Mouse (Mus musculus) spleen, adult 12 weeks (tissue): Measurements from ENCODE around the gene Jpt1.
"Not testable (repeated sequence)": the region's sequence is repeated elsewhere in the genome, so short reads cannot be mapped to it uniquely, and the experiment has no call there.

Source experiments
- DNase-seq: peaks from one replicate; pipeline ENCODE4 v3.0.0; 2022; ENCODE audit warnings: low spot score

The Jpt1 gene

DNA sequence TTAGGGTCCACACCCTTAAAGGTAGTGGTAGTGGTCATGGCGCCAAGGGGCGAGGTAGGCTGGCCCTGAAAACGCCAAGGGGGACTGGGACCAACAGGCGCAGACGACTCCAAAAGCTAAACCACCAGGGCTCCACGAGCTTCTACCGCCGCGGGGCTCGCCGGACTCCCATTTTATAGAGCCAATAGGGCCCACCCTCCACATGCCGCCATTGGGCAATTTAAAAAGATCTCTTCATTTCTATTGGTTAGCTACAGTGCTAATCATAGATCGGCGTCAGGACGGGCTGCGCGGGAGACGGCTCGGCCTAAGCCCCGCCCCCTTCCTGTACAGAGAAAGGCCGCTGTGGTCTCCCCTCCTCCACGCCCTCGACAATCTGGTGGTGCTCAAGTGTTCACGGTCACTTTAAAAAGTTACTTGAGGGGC, at the start of gene Jpt1:
Gene Jpt1 (minus strand): TSS at position 150 of the 426 bp plus-strand sequence.
- DNase-seq, result peak; percentile 95

DNA sequence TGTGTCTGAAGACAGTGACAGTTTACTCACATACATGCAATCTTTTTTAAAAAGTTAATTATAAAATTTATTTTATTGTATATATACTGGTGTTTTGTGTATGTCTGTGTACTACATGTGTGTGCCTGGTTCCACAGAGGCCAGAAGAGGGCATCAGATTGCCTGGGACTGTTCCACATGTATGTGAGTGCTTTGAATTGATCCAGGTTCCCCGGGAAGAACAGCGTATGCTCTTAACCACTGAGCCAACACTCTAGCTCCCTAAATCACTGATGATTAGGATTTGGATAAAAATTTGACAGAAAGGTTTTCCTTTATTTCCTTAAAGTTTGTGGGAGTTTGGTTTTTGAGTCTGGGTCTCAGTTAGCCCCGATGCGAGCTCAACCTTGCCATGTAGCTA, 49.2 kb upstream of the Jpt1 start:
- DNase-seq, result no peak

DNA sequence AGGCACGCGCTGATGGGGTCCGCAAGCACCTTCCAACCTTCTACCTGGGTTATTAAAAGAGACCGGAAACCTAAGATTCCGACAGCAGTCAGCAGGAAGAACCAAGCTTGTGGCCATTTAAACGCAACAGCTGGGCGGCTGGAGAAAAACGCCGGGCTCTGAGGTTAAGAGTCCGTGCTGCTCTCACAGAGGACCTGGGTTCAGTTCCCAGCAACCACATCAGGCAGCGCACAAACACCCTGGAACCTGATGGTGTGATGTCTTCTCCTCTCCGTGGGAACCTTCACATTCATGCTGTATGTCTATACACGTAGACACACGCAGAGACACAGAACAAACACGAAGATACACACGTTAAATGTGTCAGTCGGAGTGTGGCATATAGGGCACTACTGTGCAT, 41.5 kb upstream of the Jpt1 start:
- no peak for DNase-seq

DNA sequence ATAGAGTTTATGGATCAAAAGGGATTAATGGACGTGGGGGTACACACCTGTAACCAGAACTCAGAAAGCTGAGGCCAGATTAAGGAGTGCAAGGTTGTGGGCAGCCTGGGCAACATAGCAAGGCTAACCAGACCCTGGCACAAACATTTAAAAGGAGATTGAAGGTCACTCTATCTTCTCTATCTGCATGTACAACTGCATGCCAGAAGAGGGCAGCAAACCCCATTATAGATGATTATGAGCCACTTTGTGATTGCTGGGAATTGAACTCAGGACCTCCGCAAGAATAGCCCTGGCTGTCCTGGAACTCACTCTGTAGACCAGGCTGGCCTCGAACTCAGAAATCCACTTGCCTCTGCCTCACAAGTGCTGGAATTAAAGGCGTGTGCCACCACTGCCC, 38.6 kb upstream of the Jpt1 start:
- DNase-seq, result peak; percentile 10

DNA sequence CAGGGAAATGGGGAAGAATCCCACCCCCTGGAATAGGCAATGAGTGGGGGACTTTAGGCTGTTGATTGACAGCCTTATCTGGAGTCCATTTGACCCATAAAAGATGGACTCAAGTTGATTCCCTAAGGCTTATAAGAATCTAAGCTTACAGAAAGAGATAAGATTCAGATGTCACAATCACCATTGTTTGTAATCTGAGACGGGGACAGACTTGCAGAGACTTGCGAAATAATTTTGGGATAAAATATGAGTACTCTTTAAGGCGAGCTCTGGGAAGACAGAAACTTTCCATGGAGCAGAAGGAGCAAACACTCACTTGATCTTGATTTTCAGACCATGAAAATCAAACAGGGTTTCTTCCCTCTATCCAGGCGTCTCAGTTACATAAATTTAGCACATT, 29.4 kb upstream of the Jpt1 start:
- no peak for DNase-seq

DNA sequence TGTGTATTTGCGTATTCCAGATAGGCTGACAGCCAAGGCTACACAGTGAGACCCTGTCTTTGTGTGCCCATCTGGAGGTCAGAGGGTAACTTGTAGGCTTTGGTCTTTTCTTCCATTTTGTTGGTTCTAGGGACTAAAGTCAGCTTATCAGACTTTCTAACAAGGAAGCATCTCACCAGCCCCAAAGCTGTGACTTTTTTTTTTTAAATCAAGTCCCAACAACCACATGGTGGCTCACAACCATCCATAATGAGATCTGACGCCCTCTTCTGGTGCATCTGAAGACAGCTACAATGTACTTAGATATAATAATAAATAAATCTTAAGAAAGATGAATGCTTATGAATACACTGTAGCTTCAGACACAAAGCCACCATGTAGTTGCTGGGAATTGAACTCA, 23.9 kb upstream of the Jpt1 start:
- no peak for DNase-seq

DNA sequence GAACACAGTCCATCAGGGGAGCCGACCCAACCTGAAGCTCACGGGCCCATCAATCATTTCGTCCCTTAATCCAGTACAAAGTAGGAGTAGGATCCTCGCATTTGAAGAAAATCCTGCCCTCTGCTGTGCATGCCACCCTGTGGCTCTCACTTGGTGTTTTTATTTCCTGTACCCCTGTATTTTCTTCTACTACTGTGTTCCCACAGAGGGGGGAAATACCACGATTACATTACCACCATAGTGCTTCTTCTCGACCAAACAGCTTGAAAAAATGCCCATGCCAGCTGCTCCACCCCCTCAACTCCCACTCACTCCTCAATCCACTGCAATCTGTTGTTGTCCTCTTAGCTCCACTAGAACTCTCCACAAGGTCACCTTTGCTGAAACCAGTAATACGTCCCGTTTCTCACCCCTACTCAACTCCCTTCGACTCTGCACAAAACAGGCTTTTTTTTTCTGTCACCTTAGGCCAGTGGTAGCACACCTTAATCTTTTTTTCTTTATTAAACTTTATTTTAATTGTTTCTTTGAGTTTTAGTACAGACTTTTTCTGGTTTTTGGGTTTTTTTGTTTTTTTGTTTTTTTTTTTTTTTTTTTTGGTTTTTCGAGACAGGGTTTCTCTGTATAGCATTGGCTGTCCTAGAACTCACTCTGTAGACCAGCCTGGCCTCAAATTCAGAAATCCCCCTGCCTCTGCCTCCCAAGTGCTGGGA, 22.8 kb upstream of the Jpt1 start:
- no peak for DNase-seq

DNA sequence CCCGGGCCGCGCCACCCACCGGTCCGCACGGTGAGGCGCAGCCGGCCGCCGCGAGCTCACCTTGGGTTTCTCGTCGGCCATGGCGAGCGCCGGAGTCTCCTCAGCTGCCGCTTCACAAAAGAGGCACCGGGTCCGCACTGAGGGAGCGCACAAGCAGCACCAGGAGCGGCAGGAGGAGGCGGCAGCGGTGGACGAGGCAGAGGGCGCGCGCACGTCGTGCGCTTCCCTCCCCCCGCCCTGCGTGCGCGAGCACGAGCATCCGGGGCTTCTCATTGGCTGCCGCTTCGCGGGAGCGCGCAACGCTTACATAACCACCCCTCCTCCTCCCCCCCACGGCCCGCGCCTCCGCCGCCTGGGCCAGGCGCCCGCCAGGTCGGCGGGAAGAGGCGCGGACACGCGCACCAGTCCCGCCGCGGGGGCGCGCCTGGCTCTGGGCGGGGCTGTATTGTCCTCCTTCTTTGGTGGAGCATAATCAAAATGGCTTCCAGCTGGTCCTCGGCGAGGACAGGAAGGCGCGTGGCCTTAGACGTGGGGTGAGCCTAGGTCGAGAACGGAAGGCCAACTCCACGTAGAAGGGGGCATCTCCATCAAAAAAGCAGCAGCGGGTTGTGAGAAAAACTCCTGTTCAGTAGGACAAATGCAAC, 22.0 kb upstream of the Jpt1 start, which contains the start of gene Sumo2:
Gene Sumo2 (minus strand): TSS at position 239 of the 644 bp plus-strand sequence.
- DNase-seq, result peak; percentile 99

DNA sequence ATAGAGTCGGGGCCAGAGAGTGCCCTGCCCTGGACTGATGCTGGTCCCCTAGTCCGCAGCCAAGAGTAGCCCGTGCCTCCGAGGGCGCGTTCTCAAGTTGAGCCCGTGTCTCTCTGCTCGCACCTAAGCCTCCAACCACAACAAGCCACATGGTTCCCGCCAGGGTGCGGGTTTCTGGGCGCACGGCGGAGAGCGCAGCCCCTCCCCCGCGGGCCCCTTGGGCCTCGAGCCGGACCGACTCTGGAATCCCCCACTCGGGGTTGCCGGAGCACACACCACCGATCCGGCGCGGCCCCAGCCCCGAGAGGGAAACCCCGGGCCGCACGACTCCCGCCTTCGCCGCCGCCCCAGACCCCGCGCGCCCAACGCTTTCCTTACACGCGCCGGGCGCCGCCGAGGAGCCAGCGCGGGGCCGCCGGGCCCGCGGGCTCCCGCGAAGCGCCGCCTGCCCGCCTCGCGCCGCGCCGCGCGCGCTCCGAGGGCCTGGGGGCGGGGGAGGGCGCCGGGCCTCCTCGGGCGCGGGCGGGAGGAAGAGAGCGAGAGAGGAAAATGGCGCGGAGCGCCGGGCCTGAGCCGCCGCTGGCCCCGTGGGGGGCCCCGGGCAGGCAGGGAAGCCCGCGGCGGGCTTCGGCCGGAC, 21.3 kb upstream of the Jpt1 start:
- peak; percentile 61 for DNase-seq

DNA sequence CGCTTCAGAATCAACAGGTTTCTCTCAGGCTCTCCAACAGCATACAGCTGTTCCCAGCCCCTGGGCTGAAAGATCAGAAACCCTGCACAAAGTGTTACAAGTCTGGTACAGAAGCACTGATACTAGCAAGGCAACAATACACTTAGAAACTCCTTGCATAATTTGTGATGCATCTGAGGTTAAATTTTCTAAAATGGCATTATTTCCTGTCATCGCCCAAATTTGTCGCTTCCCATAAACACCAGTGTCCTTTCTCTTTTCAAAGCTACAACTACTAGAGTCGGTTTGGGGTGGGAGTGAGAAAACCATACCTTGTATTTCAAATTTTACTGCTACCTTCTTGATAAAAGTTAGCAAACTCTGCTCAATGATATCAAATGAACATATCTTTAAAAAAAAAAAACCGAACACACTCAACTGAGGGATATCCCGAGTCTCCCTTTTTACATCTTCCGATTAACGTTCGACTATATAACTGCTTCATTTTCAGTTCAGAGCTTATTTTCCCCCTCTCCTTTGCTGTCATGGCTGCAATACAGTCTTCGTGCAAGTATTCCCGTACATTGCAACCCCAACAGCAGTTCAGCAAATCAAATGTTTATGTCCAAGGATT, 20.7 kb upstream of the Jpt1 start:
- no peak for DNase-seq

DNA sequence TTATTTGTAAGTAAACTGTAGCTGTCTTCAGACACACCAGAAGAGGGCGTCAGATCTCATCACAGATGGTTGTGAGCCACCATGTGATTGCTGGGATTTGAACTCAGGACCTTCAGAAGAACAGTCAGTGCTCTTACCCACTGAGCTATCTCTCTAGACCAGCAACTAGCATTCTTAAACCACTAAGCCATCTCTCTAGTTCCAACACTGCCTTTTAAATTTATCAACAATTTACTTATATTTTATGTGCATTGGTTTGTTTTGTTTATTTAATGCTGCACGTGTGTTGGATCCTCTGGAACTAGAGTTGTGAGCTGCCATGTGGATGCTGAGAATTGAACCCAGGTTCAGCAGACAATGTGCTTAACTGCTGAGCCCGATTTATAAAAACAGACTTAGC, 12.3 kb upstream of the Jpt1 start:
- not testable (repeated sequence) for DNase-seq

DNA sequence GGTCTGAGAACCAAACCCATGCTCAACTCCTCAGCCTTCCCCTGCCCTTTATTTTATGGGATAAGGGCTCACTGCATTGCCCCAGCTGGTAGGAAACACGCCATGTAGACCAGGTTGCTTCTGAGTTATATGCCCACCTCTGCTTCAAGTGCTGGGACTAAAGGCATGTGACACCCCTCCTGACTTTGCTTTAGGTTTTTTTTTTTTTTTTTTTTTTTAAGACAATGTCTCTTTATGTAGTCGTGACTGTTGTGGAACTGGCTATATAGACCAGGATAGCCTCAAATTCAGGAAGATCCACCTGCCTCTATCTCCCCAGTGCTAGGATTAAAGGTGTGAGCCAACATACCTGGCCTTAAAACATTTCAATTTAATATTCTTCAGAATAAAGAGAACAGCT, 8.5 kb upstream of the Jpt1 start:
- no peak for DNase-seq

DNA sequence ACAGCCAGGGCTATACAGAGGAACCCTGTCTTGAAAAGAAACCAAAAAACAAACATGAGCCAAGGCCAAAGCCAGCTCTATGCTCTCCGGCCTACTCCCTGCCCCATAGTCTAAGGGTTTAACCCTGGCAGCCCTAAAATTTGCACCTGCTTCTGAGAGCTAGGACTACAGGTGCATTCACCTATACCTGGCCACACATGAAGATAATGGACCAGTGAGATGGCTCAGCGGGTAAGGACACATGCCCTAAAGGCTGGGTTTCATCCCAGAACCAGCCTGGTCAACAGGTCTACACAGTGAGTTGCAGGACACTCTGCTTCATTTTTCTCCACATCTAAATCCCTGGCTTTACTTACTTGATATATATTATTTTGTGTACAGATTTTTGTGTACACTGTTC, 8.1 kb upstream of the Jpt1 start:
- DNase-seq, result no peak

DNA sequence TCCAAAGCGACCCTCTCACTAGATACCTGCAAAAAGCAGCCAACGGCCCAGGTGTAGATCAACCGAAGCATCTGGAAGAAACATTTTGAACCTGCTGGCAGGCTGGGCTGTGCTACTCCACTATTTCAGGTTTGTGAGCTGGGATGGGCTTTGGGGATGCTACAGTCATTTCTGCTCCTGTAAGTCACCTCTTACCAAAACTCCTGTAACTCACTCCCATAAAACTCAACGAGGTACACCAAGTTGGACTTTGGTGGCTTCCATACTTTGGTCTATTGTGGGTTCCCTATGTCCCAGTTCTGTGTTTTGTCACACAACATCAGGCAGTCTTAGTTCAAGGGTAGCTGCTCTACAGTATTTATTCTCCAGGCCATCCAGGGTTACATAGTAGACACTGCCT, 6.9 kb upstream of the Jpt1 start:
- DNase-seq, result no peak

DNA sequence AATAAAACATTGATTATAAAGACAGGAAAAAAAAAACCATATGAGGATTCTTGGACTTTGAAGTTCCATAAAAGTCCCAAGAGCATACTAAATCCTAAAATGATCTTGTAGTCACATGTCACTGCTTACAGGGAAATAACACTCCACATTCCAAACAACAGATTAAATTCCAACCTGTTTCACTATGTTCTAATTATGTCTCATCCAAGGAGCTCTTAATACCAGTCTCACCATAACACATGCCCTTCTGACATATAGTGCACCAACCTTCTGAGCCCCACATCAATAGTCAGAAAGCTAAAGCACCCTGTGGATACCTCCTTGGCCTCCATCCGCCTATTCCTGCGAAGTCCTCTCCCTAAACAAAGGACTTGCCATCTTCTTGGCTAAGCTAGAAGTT, 6.0 kb upstream of the Jpt1 start:
- DNase-seq, result no peak

DNA sequence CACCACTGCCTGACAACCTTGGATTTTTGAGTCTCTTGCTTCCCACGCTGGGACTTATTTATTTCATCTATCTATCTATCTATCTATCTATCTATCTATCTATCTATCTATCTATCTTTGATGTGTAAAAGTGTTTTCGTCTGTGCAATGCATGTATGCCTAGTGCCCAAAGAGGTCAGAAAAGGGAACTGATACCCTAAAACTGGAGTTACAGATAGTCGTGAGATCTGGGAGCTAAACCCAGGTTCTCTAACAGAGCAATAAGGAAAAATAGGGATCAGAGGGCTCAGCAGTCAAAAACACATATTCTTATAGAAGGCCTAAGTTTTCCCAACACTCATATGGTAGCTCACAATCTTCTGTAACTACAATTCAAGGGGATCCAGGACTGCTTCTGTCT, 5.4 kb upstream of the Jpt1 start:
- no peak for DNase-seq

DNA sequence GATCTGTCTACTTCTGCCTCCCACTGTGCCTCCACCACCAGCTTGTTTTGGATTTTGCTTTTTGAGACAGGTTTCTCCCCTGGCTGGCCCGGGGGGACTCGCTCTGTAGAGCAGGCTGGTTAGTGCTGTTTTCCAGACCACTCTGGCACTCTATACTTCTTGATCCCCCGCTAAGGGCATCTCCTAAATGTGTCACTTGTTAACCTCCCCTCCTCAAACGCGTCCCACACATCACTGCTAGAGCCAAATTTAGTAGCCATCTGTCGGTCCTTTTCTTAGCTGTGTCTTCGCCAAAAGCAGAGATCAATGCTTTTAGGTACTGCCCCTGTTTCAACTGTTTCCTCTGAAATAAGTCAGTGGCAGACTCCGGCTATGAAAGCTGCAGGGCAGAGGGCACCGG, 4.5 kb upstream of the Jpt1 start:
- no peak for DNase-seq

DNA sequence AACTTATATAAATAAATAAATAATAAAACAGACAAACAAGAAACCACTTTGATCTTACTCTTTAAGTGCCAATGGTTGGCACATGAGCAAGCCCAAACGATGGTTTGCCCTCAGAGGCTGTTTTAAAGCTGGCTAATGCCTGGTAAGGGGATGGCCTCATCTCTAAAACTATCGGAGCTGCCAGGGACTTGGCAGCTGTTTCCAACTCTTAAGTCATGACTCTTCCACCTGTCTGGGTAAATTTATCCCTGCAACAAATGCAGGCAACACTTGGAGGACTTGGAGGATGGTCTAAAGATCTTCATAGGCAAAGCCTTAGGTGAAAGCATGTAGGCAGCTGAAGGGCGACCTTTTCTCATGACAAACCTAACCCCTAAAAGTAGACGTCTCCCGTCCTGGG, 2.8 kb upstream of the Jpt1 start:
- no peak for DNase-seq

DNA sequence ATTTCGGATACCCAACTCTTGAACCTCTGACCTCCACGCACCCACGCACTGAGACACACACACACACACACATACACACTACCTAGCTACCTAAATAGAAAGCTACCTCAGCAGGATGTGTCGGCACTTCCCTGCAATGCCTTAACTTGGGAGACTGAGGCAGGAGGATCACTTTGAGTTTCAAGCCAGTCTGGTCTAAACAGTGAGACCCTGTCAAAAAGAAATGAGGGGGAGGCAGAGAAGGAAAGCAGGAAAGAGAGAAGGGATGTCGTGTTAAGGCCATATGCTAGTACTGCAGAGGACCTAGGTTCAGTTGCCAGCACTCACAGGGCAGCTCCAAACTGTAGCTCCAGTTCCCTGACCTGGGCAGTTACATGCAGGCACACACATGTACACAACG, 834 bp upstream of the Jpt1 start:
- DNase-seq, result no peak

DNA sequence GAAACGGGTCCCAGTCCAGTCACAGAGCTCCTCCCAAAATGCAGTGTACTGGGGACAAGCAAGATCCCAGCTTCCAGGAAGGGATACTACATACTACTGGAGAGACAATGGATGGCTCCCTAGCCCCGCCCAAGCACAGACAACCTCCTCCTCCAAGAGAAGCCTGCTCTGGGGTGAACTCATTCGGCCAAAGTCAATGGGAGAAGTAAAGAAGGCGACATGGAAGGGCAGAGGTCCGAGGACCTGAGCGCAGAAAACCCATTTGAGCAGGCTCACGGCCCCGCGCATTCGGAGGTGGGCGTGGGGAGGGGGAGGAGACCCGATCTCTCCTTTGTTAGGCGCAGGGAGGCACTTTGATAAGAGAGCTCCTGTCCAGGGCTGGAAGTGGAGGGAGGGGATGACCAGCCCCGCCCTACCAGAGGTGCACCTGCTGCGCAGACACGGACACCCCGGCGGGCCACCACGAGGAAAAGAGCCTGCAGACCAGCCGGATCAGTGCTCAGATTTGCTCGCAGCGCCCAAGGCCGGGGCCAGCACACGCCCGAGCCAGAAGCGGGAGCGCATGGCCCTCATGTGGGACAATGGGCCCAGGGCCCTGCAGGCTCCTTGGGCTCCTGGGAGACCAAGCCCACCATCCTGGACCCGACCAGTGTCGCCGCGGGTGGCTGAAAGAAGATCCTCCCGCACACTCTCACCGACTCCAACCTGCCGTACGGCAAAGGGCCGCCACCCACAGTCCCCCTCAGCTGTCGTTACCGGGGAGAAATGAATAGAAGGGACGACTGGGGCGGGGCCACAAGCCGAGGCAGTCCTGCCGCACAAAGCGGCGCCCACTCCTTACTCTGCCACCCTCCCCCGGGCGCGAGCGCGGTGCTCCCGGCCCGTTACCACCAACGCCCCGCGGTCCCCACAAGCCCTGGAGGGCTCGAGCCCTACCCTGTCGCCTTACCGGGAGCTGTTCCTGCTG, 633 bp downstream of the Jpt1 start:
- DNase-seq, result no peak

DNA sequence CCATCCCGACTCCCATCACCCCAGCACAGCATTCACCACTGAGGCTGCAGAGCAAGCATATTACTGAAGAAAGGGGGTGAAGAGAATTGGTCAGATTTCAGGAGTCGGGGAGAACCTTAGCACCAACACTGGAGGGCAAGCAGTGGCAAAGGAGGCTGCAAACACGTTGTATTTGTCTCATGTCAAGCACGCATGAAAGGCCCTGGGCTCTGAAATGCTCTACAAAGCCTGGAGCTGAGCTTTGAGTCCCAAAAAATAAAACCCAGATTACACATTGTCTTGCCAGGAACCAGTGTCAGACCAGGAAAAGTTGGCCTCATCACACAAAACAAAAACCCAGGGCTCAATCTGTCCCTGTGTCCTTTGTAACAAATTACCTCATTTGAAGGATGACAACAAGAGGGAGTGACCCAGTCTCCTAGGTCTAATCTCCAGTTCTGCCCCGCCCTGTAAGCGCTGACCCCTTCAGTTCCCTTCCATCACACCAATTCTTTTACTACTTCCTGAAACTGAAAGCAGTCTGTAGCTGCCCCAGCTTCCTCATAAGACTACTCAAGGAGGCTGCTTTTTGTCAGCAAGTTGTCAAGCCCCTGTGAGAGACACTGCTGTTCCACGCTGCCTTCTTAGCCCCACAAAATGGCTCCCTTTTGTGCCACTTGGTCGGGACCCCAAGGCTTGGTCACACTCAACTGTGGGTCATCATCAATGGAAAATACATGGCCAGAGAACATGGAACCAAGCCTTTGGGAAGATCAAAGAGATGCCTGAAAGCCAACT, 1.6 kb downstream of the Jpt1 start:
- DNase-seq, result peak; percentile 30
